Mouse (Mus musculus): ENCODE measurements around the gene C7. TPM values are rescaled to one million over a fixed set of nuclear protein-coding genes. Genes with fewer than 3 reads are reported as not detected.

Gene C7
- 0.19 TPM in 1 of 2 replicates, not detected in the other for polyA plus RNA-seq (2015; fragmentation: Nextera tagmentation; extraction: Ambion mirVana)

- no peak within 1 kb of the TSS for H3K27ac ChIP-seq (replicated peaks)
- H3K9me3 ChIP-seq: no peaks in the 10 kb centered on the region
- no peaks in the 10 kb centered on the region for H3K36me3 ChIP-seq
- ATAC-seq (ENCODE audit: low FRiP score, low read depth): no peak
- H3K4me1 ChIP-seq (replicated peaks): no peaks in the 10 kb centered on the region
- no peak within 1 kb of the TSS for H3K4me2 ChIP-seq
- no peaks in the 10 kb centered on the region for H3K27me3 ChIP-seq
- no peak within 1 kb of the TSS for H3K9ac ChIP-seq
- H3K4me3 ChIP-seq: no peak within 1 kb of the TSS
Observed at GRCm38 (mm10) chr15:5063635-5064034, at the start of gene C7. C7 (minus strand) TSS chr15:5063740.

- Histone ChIP-seq H3K9ac (no peak overlapping the region), H3K4me1 (replicated peaks) (peaks cover 14% of the 10 kb centered on the region), H3K4me2 (no peak overlapping the region), H3K4me3 (no peak overlapping the region), H3K36me3 (no peaks in the 10 kb centered on the region), H3K27ac (replicated peaks) (no peak overlapping the region), H3K9me3 (no peaks in the 10 kb centered on the region), H3K27me3 (no peaks in the 10 kb centered on the region)
- no peak for ATAC-seq (ENCODE audit: low FRiP score, low read depth)
- 85% methylated on average over 3 of the region's 3 CpGs for WGBS
Observed at GRCm38 (mm10) chr15:5112651-5113050, 49.1 kb upstream of the C7 start.

- Histone ChIP-seq H3K36me3 (no peaks in the 10 kb centered on the region), H3K4me3 (no peak overlapping the region), H3K9ac (no peak overlapping the region), H3K4me1 (replicated peaks) (no peaks in the 10 kb centered on the region), H3K4me2 (no peak overlapping the region), H3K27me3 (no peaks in the 10 kb centered on the region), H3K27ac (replicated peaks) (no peak overlapping the region), H3K9me3 (no peaks in the 10 kb centered on the region)
- WGBS: 84% methylated on average over 3 of the region's 3 CpGs
- no peak for ATAC-seq (ENCODE audit: low FRiP score, low read depth)
Observed at GRCm38 (mm10) chr15:5108655-5109040, 45.1 kb upstream of the C7 start.

GRCm38 (mm10) chr15:5107686-5108654 is 44.4 kb upstream of the C7 start, which contains the start of gene Card6:
Card6 (minus strand) TSS chr15:5108539.
- H3K4me2 ChIP-seq: peak within 1 kb of the TSS; percentile 3; the same call in 1 of the 2 replicates
- no peaks in the 10 kb centered on the region for H3K4me1 ChIP-seq (replicated peaks)
- H3K4me3 ChIP-seq: peak within 1 kb of the TSS; percentile 11; the same call in 1 of the 2 replicates
- no peaks in the 10 kb centered on the region for H3K36me3 ChIP-seq
- no peak within 1 kb of the TSS; the same call in 1 of the 2 replicates for H3K27ac ChIP-seq (replicated peaks)
- no peaks in the 10 kb centered on the region for H3K9me3 ChIP-seq
- H3K9ac ChIP-seq: no peak within 1 kb of the TSS
- WGBS: 75% methylated on average over 21 of the region's 21 CpGs
- ATAC-seq (ENCODE audit: low FRiP score, low read depth): no peak
- H3K27me3 ChIP-seq: no peaks in the 10 kb centered on the region

- Histone ChIP-seq H3K27ac (replicated peaks) (no peak overlapping the region), H3K4me1 (replicated peaks) (no peaks in the 10 kb centered on the region), H3K9me3 (no peaks in the 10 kb centered on the region), H3K4me3 (no peak overlapping the region), H3K4me2 (no peak overlapping the region), H3K27me3 (no peaks in the 10 kb centered on the region), H3K9ac (no peak overlapping the region), H3K36me3 (no peaks in the 10 kb centered on the region)
- ATAC-seq (ENCODE audit: low FRiP score, low read depth): peak; percentile 54; the same call in 1 of the 2 replicates
- 47% methylated on average over 2 of the region's 2 CpGs for WGBS
Observed at GRCm38 (mm10) chr15:5106293-5106692, 42.8 kb upstream of the C7 start.

GRCm38 (mm10) chr15:5105891-5106290 is 42.4 kb upstream of the C7 start:
- no peaks in the 10 kb centered on the region for H3K36me3 ChIP-seq
- 83% methylated on average over 6 of the region's 6 CpGs for WGBS
- no peak overlapping the region for H3K4me3 ChIP-seq
- H3K27me3 ChIP-seq: no peaks in the 10 kb centered on the region
- H3K4me1 ChIP-seq (replicated peaks): no peaks in the 10 kb centered on the region
- ATAC-seq (ENCODE audit: low FRiP score, low read depth): peak; percentile 19; the same call in 1 of the 2 replicates
- H3K4me2 ChIP-seq: no peak overlapping the region
- no peaks in the 10 kb centered on the region for H3K9me3 ChIP-seq
- H3K27ac ChIP-seq (replicated peaks): no peak overlapping the region
- H3K9ac ChIP-seq: no peak overlapping the region

- no peak overlapping the region for H3K4me3 ChIP-seq
- H3K27ac ChIP-seq (replicated peaks): no peak overlapping the region
- H3K4me1 ChIP-seq (replicated peaks): no peaks in the 10 kb centered on the region
- no peaks in the 10 kb centered on the region for H3K36me3 ChIP-seq
- 90% methylated on average over 4 of the region's 4 CpGs for WGBS
- H3K9me3 ChIP-seq: no peaks in the 10 kb centered on the region
- ATAC-seq (ENCODE audit: low FRiP score, low read depth): no peak
- no peak overlapping the region for H3K4me2 ChIP-seq
- H3K9ac ChIP-seq: no peak overlapping the region
- H3K27me3 ChIP-seq: no peaks in the 10 kb centered on the region
Observed at GRCm38 (mm10) chr15:5102312-5102711, 38.8 kb upstream of the C7 start.

GRCm38 (mm10) chr15:5097376-5097775 is 33.8 kb upstream of the C7 start:
- 92% methylated on average over 1 of the region's 1 CpGs for WGBS
- H3K9ac ChIP-seq: no peak overlapping the region
- H3K27me3 ChIP-seq: no peaks in the 10 kb centered on the region
- H3K36me3 ChIP-seq: no peaks in the 10 kb centered on the region
- no peak overlapping the region for H3K4me2 ChIP-seq
- ATAC-seq (ENCODE audit: low FRiP score, low read depth): no peak
- no peaks in the 10 kb centered on the region for H3K4me1 ChIP-seq (replicated peaks)
- no peak overlapping the region for H3K27ac ChIP-seq (replicated peaks)
- no peak overlapping the region for H3K4me3 ChIP-seq
- H3K9me3 ChIP-seq: no peaks in the 10 kb centered on the region

- Histone ChIP-seq H3K9me3 (no peaks in the 10 kb centered on the region), H3K4me2 (no peak overlapping the region), H3K4me1 (replicated peaks) (no peaks in the 10 kb centered on the region), H3K36me3 (no peaks in the 10 kb centered on the region), H3K27me3 (no peaks in the 10 kb centered on the region), H3K4me3 (no peak overlapping the region), H3K9ac (no peak overlapping the region), H3K27ac (replicated peaks) (no peak overlapping the region)
- 92% methylated on average over 11 of the region's 11 CpGs for WGBS
- ATAC-seq (ENCODE audit: low FRiP score, low read depth): no peak
Observed at GRCm38 (mm10) chr15:5095534-5096301, 32.2 kb upstream of the C7 start.

- H3K4me3 ChIP-seq: no peak overlapping the region
- no peaks in the 10 kb centered on the region for H3K9me3 ChIP-seq
- WGBS: 93% methylated on average over 10 of the region's 10 CpGs
- H3K9ac ChIP-seq: no peak overlapping the region
- H3K27me3 ChIP-seq: no peaks in the 10 kb centered on the region
- no peak for ATAC-seq (ENCODE audit: low FRiP score, low read depth)
- no peaks in the 10 kb centered on the region for H3K4me1 ChIP-seq (replicated peaks)
- H3K36me3 ChIP-seq: no peaks in the 10 kb centered on the region
- no peak overlapping the region for H3K4me2 ChIP-seq
- H3K27ac ChIP-seq (replicated peaks): no peak overlapping the region
Observed at GRCm38 (mm10) chr15:5090131-5090530, 26.6 kb upstream of the C7 start.

GRCm38 (mm10) chr15:5088850-5089608 is 25.5 kb upstream of the C7 start:
- Histone ChIP-seq H3K27me3 (no peaks in the 10 kb centered on the region), H3K4me2 (no peak overlapping the region), H3K27ac (replicated peaks) (no peak overlapping the region), H3K9ac (no peak overlapping the region), H3K4me1 (replicated peaks) (no peaks in the 10 kb centered on the region), H3K4me3 (no peak overlapping the region), H3K9me3 (no peaks in the 10 kb centered on the region), H3K36me3 (no peaks in the 10 kb centered on the region)
- 55% methylated on average over 7 of the region's 7 CpGs for WGBS
- peak; percentile 61; the same call in 1 of the 2 replicates for ATAC-seq (ENCODE audit: low FRiP score, low read depth)
